Mouse (Mus musculus) left cerebral cortex, postnatal 10 days (tissue): ENCODE measurements around the gene Pdhx. TPM values are rescaled to one million over a fixed set of nuclear protein-coding genes. Genes with fewer than 3 reads are reported as not detected.

ENCODE experiments used
- DNase-seq, 2 experiments: peaks; one replicate each; pipeline ENCODE4 v3.0.0; 2021 to 2022; ENCODE audit warnings: low spot score in 2 of 2, mixed read lengths in 1 of 2; ENCODE audit errors: extremely low spot score in 1 of 2
- intact Hi-C: fragments of 180-260 bp; cut with DNase I; formaldehyde crosslinking; loops from one replicate; pipeline ENCODE4 v1.15.1; 2025
- total RNA-seq, 2 experiments: library from RNA; stranded (reverse); gene quantifications; 2 replicates each; pipeline ENCODE4 v1.2.3; 2021

Gene Pdhx
- total RNA-seq, 2 experiments from 2014 or later, result 69.4 to 70.6 TPM

DNA sequence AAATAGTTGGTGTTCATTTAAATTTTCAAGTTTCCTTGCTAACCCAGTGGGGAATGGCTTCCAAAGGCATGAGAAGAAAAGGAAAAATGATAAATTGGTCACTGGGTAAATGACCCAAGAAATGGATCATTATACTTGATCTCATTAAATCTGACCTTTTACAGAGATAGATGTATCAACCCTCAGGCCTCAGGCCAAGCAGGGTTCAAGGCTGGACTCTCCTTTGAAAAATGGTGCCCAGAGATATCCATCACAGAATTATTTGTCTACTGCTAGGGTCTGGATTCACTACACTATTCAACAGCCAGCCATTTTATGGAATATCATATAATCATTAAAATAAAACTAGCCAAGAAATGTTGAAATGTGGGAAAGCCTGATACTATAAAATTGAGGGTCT lies 101.4 kb downstream of the Pdhx start:
- no peak for DNase-seq
- intact Hi-C loops, result no loop called here

Other genes starting within 250 kb of the Pdhx start
- gene Cd44, start 171.8 kb downstream of the Pdhx start, total RNA-seq, result 10 to 100 TPM; 10.8 to 13.1 TPM
- gene Apip, start 162 bp upstream of the Pdhx start, total RNA-seq, result 10 to 100 TPM; 29.8 to 29.9 TPM
- gene Ehf, start 229.8 kb upstream of the Pdhx start, total RNA-seq, result under 1 TPM; 0.24 to 0.57 TPM